Mouse (Mus musculus) liver, adult (tissue): Measurements from ENCODE around the gene Bmp8a.

Experiments used
- GATA4 ChIP-seq: IDR thresholded peaks from 2 replicates; pipeline ENCODE4 v1.6.1; 2014; ENCODE audit warnings: mild to moderate bottlenecking, low read length; ENCODE audit not compliant: insufficient replicate concordance

The Bmp8a gene

DNA sequence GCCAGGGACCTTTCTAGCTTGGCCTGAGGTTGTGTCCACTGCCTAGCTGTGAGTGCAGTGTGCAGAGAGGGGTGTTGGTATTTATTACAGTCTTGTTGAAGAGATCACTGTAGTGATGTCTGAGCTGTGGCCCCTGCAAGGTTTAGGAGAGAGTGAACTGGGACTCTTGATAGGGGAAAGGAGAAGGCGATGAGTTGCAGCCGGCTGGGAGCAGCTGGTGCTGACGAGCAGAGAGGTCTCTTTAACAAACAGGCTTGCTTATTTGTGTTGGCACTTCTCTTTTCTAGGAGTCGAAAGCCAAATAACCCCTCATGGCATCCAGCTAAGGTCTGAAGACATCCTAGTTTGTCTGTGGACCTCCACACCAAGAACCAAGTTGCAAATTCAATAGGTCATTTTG is 44.8 kb downstream of the Bmp8a start:
- no peak for TF ChIP-seq GATA4

DNA sequence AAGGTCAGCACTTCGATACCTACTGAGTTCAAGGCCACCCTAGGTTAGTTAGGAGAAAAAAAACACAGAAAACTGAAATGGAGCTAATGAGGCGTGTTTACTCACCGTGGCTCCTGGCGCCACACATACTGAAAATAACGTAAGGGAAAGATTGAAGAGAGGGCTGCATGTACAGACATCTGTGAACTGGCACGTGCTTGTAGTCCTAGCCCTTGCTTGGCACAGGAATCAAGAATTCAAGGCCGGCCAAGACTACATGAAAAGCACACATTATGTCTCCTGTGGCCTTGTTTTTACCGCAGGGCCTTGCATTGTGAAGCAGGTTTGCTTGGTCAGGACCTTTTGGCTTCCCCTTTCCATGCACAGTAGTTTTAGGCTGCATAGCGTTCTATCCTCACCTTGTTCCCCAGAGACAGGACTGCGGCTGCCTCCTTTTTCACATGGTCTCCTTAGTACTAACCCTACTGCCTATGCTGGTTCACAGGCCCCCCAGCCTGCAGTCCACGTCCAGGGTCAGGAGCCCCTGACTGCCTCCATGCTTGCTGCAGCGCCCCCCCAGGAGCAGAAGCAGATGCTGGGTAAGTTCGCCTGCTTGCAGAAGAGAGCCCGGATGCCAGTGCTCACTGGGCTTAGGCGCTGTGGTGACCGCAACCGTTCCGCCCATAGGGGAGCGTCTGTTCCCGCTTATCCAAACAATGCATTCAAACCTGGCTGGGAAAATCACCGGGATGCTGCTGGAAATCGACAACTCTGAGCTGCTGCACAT is 45.7 kb downstream of the Bmp8a start:
- no peak for TF ChIP-seq GATA4

DNA sequence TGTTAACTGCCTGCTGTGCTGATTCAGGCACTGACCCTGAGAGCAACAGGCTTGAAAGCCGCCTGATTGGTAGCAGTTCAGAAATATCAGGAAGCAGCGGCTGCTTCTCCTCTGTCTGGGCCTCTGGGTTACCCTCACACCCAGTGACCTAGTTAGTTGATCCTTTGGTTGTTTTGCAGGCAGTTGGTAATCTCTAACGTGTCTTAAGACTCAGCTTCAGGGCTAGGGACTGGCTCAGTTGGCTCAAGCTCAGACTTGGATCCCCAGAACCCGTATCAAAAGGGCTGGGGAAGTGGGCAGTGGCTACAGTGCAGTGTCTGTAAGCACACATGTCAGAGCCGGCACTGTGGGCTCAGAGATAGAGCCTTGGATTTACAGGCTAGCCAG is 46.9 kb downstream of the Bmp8a start:
- no peak for TF ChIP-seq GATA4

DNA sequence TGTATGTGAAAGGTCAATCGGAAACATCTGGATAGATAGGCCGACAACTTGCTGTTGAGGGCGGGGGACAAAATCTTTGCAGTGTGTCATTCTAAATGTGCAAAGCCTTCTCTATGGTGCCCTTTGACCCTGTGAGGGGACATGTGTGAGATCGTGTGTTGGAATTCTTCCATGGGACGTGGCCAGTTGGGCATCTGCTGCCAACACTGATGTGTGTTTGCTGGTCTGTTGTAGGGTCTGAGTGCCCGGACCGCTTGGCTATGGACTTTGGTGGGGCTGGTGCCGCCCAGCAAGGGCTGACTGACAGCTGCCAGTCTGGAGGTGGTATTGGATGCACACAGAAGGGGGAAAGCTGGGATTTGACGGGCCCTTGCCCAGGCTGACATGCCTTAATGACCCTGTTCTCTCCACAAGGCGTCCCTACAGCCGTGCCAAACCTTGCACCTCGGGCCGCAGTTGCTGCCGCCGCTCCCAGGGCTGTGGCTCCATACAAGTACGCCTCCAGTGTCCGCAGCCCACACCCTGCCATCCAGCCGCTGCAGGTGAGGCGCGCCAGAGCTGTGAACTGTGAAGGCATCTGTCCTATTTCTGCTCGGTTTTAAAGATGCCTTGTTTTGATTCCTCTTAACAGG is 47.4 kb downstream of the Bmp8a start:
- no peak for TF ChIP-seq GATA4

DNA sequence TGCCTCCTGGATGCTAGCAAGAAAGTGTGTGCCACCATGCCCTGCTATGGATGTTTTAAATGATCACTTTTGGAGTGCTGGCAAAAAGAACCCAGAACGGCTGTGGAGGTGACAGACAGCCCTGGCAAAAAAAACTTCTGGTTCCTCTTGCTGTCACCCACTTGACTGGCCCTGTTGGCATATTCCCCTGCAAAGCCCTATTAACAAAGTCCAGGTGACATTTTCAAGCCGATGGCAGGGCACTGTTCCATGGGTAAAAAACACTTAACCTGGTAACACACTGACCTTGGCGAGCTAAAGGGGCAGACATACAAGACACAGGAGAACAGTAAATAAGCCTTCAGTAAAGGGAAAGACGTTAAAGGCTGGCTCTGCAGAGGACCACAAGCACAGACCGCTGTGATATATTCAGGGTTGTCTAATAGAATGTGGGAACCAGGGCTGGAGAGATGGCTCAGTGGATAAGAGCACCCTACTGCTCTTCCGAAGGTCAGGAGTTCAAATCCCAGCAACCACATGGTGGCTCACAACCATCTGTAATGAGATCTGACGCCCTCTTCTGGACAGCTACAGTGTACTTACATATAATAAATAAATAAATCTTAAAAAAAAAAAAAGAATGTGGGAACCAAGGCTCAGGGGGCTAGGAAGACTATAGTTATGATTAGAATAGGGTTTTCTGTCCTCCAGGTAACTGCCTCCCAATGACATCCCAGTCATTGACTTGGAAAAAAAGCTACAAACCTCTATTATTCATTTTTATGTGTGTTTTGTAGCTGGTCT is 49.2 kb downstream of the Bmp8a start:
- no peak for TF ChIP-seq GATA4

DNA sequence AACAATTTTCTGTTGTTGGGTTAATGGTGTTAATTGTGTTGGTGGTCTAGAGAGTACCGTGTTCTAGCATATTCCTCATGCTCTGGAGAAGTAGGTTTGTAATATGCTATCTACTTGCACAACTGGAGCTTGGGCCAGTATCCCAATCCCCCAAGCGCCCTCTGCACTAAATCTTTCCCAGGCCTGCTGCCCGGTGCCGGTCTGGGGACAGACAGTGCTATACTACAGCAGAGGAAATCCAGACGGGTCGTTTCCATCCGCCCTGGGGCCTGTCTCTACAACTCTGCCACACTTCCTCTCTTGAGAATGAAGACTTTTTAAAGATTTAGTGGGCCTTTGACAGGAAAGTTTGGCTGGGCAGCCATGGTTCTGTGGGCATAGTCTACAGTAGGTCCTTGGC is 50.1 kb downstream of the Bmp8a start:
- no peak for TF ChIP-seq GATA4

DNA sequence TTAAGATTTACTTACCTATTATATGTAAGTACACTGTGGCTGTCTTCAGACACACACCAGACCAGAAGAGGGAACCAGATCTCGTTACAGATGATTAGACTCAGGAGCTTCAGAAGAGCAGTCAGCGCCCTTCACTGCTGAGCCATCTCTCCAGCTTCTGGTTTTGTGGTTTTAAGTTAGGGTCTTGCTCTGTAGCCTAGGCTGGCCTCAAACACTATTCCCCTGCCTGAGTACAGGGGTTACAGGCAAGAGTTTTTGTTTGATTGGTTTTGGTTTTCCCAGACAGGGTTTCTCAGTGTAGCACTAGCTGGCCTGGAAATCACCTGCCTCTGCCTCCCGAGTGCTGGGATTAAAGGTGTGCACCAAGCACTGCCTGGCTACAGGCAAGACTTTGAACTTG is 50.7 kb downstream of the Bmp8a start:
- no peak for TF ChIP-seq GATA4

DNA sequence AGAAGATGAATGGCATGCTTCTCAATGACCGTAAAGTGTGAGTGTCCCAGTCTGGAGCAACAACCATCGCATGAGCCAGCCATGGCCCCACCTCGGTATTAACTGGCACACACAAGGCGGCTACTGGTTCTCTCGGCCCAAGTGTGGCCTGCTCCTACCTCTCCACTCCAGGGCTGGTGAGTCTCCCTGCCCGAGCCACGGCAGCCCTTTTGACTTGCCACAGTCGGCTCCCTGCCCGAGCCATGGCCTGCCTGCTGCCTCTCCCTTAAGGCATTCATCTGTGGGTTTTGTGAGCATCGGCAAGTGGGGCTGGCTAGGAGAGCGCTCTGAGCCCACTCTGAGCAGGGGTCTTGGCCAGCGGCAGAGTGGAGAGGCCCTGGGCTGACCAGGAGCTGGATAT is 54.0 kb downstream of the Bmp8a start:
- TF ChIP-seq GATA4 = no peak

DNA sequence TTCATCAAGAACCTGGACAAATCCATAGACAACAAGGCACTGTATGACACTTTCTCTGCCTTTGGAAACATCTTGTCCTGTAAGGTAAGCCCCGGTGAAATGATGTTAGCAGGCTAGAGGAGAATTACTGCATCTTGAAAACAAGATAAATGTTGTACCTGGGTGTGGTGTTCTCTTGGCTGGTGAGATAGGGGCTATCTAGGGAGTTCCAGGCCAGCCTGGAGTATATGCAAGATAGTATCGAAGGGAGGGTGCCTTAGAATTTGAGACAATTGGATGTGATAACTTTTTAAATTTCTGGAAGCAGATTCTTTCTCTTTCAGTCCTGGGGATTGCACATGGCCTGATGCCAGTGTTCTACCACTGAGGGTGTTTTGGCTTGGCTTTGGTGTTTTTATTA is 56.3 kb downstream of the Bmp8a start:
- no peak for TF ChIP-seq GATA4

DNA sequence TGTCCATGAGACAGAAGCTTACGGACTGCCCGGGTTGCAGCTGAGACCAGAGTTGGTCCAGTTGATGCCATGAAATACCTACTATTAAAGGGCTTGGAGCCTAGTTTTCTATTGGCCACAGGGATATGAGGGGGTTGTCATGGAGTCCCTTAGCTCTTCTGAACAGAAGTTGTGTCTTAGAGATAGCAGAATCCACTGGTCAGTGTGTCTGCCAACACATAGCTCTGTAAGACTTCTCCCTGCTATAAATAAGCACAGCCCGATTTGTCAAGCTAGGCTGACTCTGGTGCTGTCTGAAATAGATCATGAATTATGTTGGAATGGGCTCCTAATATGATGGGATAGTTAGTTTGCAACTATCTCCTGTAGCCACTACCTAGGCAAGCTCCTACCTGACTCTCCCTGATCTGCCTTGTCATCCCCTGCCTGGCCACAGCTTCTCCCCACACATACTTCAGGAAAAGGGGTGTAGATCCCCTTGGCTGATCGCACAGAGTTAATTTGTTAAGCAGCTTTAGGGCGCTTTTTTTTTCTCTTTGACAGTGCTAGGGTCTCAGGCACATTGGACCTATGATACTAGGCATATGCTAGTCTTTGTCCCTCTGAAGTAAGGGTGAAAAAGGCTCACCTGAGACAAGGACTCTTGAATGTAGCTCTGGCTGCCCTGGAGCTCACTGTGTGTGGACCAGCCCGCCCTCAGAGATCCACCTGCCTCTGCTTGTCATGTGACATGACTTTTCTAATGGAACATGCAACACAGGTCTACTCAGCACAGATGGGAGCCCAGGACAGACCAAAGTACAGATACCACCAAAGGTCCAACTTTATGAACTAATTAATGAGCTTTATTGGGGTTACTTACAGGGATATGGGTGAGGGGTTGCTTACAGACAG is 58.1 kb downstream of the Bmp8a start:
- TF ChIP-seq GATA4 = no peak

DNA sequence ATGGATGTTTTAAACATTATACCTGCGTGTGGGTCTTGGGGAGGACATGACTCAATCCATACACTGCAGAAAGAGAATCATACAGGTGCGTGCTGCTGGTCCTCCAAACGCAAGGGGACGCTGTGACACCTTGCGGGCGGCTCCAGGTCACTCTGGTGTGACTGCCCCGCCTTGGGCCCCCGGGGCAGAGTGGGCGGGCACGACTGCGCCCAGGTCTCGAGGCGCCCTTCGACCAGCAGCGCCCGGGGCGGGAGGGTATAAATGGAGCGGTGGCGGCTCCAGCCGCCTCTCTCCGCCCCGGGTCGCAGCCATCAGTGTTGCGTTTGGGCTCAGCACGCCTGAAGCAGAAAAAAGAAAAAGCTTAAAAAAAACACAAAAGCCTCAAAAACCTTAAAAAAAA is 60.6 kb downstream of the Bmp8a start:
- no peak; the same call in 1 of the 2 replicates for TF ChIP-seq GATA4

DNA sequence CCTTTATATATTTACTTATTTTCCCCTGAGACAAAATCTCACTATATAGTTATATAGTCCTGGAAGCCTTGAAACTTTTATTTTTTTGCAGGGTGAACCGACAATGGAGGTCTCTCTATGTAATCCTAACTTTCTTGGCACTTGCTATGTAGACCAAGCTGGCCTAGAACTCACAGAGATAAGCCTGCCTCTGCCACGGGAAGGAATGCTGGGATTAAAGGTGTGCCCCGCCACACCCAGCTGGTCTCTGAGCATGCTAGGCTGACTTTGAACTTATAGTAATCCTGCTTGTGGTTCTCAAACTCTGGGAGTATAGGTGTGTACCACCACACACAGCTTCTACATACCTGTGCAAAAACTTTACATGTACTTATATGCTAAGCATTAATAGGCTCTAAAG is 62.9 kb downstream of the Bmp8a start:
- no peak for TF ChIP-seq GATA4

DNA sequence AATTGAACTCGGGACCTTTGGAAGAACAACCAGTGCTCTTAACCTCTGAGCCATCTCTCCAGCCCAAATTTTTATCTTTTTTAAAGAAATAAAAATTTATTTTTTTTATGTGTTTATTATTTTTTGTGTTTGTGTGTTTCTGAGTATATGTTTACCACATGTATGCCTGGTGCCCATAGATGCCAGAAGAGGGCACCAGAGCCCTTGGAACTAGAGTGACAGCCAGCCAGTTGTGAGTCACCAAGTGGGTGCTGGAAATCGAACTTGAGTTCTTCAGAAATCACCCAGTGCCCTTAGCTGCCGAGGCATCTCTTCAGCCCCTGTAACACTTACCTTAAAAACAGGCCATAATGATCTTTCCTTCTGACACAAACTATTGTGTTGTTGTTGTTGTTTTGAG is 72.0 kb downstream of the Bmp8a start:
- TF ChIP-seq GATA4 = no peak
